Mouse (Mus musculus) stomach, postnatal 0 days (tissue): ENCODE results near the gene Rcn1. TPM values are rescaled to one million over a fixed set of nuclear protein-coding genes. Genes with fewer than 3 reads are reported as not detected.

Experiments used
- ATAC-seq: fragments of 200-750 bp; cut with Nextera tagmentation; 2 replicates; pipeline ENCODE4 v1.8.0; 2017; ENCODE audit not compliant: low FRiP score, low TSS enrichment
- DNase-seq: peaks from one replicate; pipeline ENCODE4 v3.0.0-alpha.2; 2016; ENCODE audit warnings: low spot score
- H3K27ac ChIP-seq: fragments of 300-500 bp; sonication (generic); replicated peaks from 2 replicates; pipeline ENCODE4 v1.5.1; 2014; ENCODE audit warnings: mild to moderate bottlenecking, control low read depth
- H3K27me3 ChIP-seq: fragments of 300-500 bp; sonication (generic); 2 replicates; pipeline ENCODE4 v1.6.1; 2014; ENCODE audit warnings: low read length; ENCODE audit not compliant: control insufficient read depth, insufficient read depth
- H3K36me3 ChIP-seq: fragments of 300-500 bp; sonication (generic); 2 replicates; pipeline ENCODE4 v1.6.1; 2014; ENCODE audit warnings: low read length, mixed read lengths; ENCODE audit not compliant: control insufficient read depth, insufficient read depth
- H3K4me1 ChIP-seq: fragments of 300-500 bp; sonication (generic); replicated peaks from 2 replicates; pipeline ENCODE4 v1.6.1; 2014; ENCODE audit warnings: antibody characterized with exemption; ENCODE audit not compliant: control insufficient read depth, insufficient read depth
- H3K4me2 ChIP-seq: fragments of 300-500 bp; sonication (generic); replicated peaks from 2 replicates; pipeline ENCODE4 v1.6.1; 2014; ENCODE audit warnings: low read depth, mild to moderate bottlenecking, control low read depth, moderate library complexity
- H3K4me3 ChIP-seq: fragments of 300-500 bp; sonication (generic); 2 replicates; pipeline ENCODE4 v1.5.1; 2014; ENCODE audit warnings: low read depth, low read length, control low read depth
- H3K9ac ChIP-seq: fragments of 300-500 bp; sonication (generic); 2 replicates; pipeline ENCODE4 v1.6.1; 2014; ENCODE audit warnings: mild to moderate bottlenecking, low read length, control low read depth, mixed read lengths
- H3K9me3 ChIP-seq: fragments of 300-500 bp; sonication (generic); 2 replicates; pipeline ENCODE4 v1.6.1; 2016; ENCODE audit warnings: low read length; ENCODE audit not compliant: control insufficient read depth
- CTCF ChIP-seq: IDR thresholded peaks from 2 replicates; pipeline ENCODE4 v1.5.1; 2016; ENCODE audit warnings: antibody characterized with exemption, low read depth, mild to moderate bottlenecking, moderate library complexity
- EP300 ChIP-seq: optimal IDR thresholded peaks from 2 replicates; pipeline ENCODE3; 2016; ENCODE audit warnings: antibody characterized with exemption
- WGBS: fragments of 180-500 bp; shearing (Covaris S2); extraction: QIAGEN DNeasy Blood & Tissue Kit; methylation state at CpG from one replicate; pipeline ENCODE4 v1.1.7; 2014; 5-methylcytosine and 5-hydroxymethylcytosine counted together
- polyA plus RNA-seq: library from polyadenylated mRNA; unstranded; fragments of >200 nt; fragmentation: Nextera tagmentation; extraction: Ambion mirVana; gene quantifications from 2 replicates; pipeline ENCODE4 v1.2.1, GENCODE M21; 2015

The Rcn1 gene
- polyA plus RNA-seq, 1 experiment from 2014 or later: 64.9 TPM

DNA sequence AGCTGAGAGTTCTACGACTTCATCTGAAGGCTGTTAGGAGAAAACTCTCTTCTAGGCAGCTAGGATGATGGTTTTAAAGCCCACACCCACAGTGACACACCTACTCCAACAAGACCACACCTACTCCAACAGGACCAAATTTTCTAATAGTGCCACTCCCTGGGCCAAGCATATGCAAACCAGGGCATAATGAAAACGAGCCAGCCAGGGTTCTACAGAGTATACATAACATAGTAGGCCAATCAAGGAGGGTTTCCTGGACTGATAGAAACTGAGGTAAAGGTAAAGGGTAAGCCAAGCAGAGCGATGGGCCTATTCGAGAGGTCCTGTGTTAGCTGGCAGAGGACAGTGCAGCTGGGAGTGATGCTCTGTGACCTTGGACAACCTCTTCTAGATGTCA lies 1.4 kb upstream of the Rcn1 start:
- WGBS: 86% methylated on average over 4 of the region's 4 CpGs
- H3K9ac ChIP-seq: no peak overlapping the region
- no peak overlapping the region for H3K27ac ChIP-seq
- no peak overlapping the region for H3K4me2 ChIP-seq
- H3K27me3 ChIP-seq: no peaks in the 10 kb centered on the region
- H3K4me3 ChIP-seq: no peak overlapping the region
- H3K4me1 ChIP-seq: peaks cover 9% of the 10 kb centered on the region
- ATAC-seq (no peak), DNase-seq (no peak)
- no peak for TF ChIP-seq CTCF
- TF ChIP-seq EP300: no peak
- H3K9me3 ChIP-seq: no peaks in the 10 kb centered on the region
- no peaks in the 10 kb centered on the region for H3K36me3 ChIP-seq

GRCm38 (mm10) chr2:105398636-105399084 lies 459 bp downstream of the Rcn1 start:
- Histone ChIP-seq H3K4me3 (peak overlapping the region; percentile 76), H3K9ac (peak overlapping the region; percentile 82), H3K9me3 (no peaks in the 10 kb centered on the region), H3K27ac (peak overlapping the region; percentile 95), H3K27me3 (no peaks in the 10 kb centered on the region), H3K4me1 (peaks cover 9% of the 10 kb centered on the region), H3K4me2 (peak overlapping the region; percentile 81), H3K36me3 (0 out of 2 replicates have a peak, but pooled peaks cover 1% of the 10 kb centered on the region)
- ATAC-seq: peak; percentile 61
- no peak for TF ChIP-seq CTCF
- TF ChIP-seq EP300: no peak
- WGBS: under 1% methylated on average over 24 of the region's 31 CpGs
- DNase-seq: peak; percentile 58

DNA sequence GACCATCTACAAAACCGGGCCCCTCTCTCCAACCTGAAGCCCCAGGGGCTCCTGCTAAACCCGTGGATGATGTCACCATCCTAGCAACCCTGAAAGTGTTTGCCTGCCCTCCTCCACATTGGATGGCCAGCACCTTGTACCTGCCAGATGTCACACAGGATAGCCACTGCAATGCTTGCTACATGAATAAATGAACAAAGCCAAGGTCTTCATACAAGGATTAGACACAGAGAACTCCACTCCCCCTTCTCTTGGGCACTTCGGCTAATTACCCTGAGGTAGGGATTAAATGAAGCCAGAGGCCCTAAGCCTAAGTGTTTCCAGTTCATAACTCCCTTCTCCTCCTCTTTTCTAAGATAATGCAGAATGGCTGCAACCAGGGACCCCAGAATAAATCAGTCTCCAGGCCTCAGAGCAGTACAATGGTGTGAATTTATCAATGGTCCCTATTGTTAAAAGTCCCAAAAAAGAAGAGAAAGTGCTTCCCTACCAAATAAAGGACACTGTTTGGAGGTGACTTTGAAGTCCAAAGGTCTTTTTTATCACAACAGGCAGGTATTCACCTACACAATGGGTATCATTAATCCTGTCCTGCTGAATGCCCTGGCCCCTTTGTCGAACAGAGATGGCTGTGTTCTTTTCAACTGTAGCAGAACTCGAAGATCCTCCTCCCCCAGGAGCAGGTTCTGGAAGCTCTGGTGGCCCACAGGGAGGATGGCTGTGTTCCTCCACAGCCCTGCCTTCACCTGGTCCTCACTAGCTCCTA lies 1.5 kb downstream of the Rcn1 start:
- no peaks in the 10 kb centered on the region for H3K9me3 ChIP-seq
- H3K4me1 ChIP-seq: peaks cover 9% of the 10 kb centered on the region
- TF ChIP-seq CTCF: no peak
- no peak for TF ChIP-seq EP300
- H3K36me3 ChIP-seq: 0 out of 2 replicates have a peak, but pooled peaks cover 3% of the 10 kb centered on the region
- no peaks in the 10 kb centered on the region for H3K27me3 ChIP-seq
- peak overlapping the region; percentile 95 for H3K27ac ChIP-seq
- 38% methylated on average over 5 of the region's 5 CpGs for WGBS
- H3K9ac ChIP-seq: peak overlapping the region; percentile 82
- peak overlapping the region; percentile 76 for H3K4me3 ChIP-seq
- ATAC-seq (no peak), DNase-seq (no peak)
- peak overlapping the region; percentile 81 for H3K4me2 ChIP-seq

- H3K36me3 ChIP-seq: peaks cover 7% of the 10 kb centered on the region; the same call in 1 of the 2 replicates
- H3K4me3 ChIP-seq: no peak overlapping the region
- H3K4me2 ChIP-seq: no peak overlapping the region
- ATAC-seq: no peak
- no peak overlapping the region for H3K27ac ChIP-seq
- no peaks in the 10 kb centered on the region for H3K27me3 ChIP-seq
- no peak for TF ChIP-seq EP300
- no peak for TF ChIP-seq CTCF
- no peak for DNase-seq
- 81% methylated on average over 9 of the region's 9 CpGs for WGBS
- no peaks in the 10 kb centered on the region for H3K9me3 ChIP-seq
- H3K9ac ChIP-seq: no peak overlapping the region
- peaks cover 9% of the 10 kb centered on the region for H3K4me1 ChIP-seq
Observed at GRCm38 (mm10) chr2:105396066-105396465, 3.1 kb downstream of the Rcn1 start.

GRCm38 (mm10) chr2:105394375-105394774 lies 4.7 kb downstream of the Rcn1 start:
- Histone ChIP-seq H3K4me3 (no peak overlapping the region), H3K4me1 (peaks cover 9% of the 10 kb centered on the region), H3K27me3 (no peaks in the 10 kb centered on the region), H3K27ac (no peak overlapping the region), H3K4me2 (no peak overlapping the region), H3K9ac (no peak overlapping the region), H3K9me3 (no peaks in the 10 kb centered on the region), H3K36me3 (peaks cover 9% of the 10 kb centered on the region; the same call in 1 of the 2 replicates)
- TF ChIP-seq CTCF (no peak), EP300 (no peak)
- ATAC-seq (no peak), DNase-seq (no peak)
- 88% methylated on average over 4 of the region's 4 CpGs for WGBS

DNA sequence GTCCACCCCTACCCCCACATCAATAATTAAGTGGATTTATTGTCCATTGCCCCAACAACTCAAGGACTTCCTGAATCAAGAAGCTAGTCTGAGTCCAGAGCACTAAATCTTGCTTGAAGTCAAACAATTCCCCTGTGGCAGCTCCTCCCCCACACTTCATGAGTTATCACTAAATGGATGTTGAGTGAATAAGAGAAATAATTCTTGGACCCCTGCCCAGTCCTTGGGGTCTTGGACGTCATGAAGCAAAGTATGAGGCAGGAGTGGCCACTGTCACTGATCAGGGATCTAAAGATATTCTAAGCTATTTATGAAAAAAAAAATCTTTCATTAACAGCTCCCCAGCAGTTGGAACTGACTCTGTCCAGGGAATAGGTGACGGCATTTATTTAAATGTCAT lies 6.6 kb downstream of the Rcn1 start:
- no peaks in the 10 kb centered on the region for H3K27me3 ChIP-seq
- peaks cover 8% of the 10 kb centered on the region for H3K4me1 ChIP-seq
- TF ChIP-seq EP300 (no peak), CTCF (no peak)
- H3K9me3 ChIP-seq: no peaks in the 10 kb centered on the region
- WGBS: 53% methylated on average over 2 of the region's 2 CpGs
- H3K36me3 ChIP-seq: peaks cover 9% of the 10 kb centered on the region; the same call in 1 of the 2 replicates
- no peak overlapping the region for H3K9ac ChIP-seq
- H3K27ac ChIP-seq: no peak overlapping the region
- ATAC-seq (no peak), DNase-seq (no peak)
- no peak overlapping the region for H3K4me2 ChIP-seq
- no peak overlapping the region for H3K4me3 ChIP-seq
